Mouse (Mus musculus): ENCODE results near the gene Megf11.

- no peak for TF ChIP-seq CTCF (IDR thresholded peaks at IDR 0.05; ENCODE audit: low read depth)
- TF ChIP-seq EP300 (IDR thresholded peaks at IDR 0.05; ENCODE audit: low read depth), result no peak
These were observed 266.3 kb downstream of the Megf11 start for GRCm38 (mm10) chr9:64651689-64652088.
